Mouse (Mus musculus) forebrain, embryonic 12.5 days (tissue): ENCODE data around the gene Tedc1. TPM values are rescaled to one million over a fixed set of nuclear protein-coding genes. Genes with fewer than 3 reads are reported as not detected.

Source experiments
- polyA plus RNA-seq: library from polyadenylated mRNA; unstranded; fragments of >200 nt; fragmentation: Nextera tagmentation; extraction: Ambion mirVana; gene quantifications from 2 replicates; pipeline ENCODE4 v1.2.1, GENCODE M21; 2016

Gene Tedc1
- polyA plus RNA-seq, 1 experiment from 2014 or later = 48.3 TPM

Other genes starting within 250 kb of the Tedc1 start
- gene Jag2, start 226.6 kb upstream of the Tedc1 start, polyA plus RNA-seq = 5.6 and 6.2 TPM in 2 replicates
- 51.5 and 54.4 TPM in 2 replicates for gene Nudt14, start 214.3 kb upstream of the Tedc1 start, polyA plus RNA-seq
- gene Btbd6, start 179.9 kb upstream of the Tedc1 start, polyA plus RNA-seq = 28.2 and 29.2 TPM in 2 replicates
- 70.2 and 74.2 TPM in 2 replicates for gene Brf1, start 155.7 kb upstream of the Tedc1 start, polyA plus RNA-seq
- 26.3 and 27.6 TPM in 2 replicates for gene Pacs2, start 141.9 kb upstream of the Tedc1 start, polyA plus RNA-seq
- gene Tex22, start 81.9 kb upstream of the Tedc1 start, polyA plus RNA-seq = 0.26 TPM in 1 of 2 replicates, not detected in the other
- gene Mta1, start 58.1 kb upstream of the Tedc1 start, polyA plus RNA-seq = 22.2 and 22.7 TPM in 2 replicates
- 223 and 227 TPM in 2 replicates for gene Crip2, start 16.2 kb upstream of the Tedc1 start, polyA plus RNA-seq
- 48.5 and 62.0 TPM in 2 replicates for gene Crip1, start 10.1 kb upstream of the Tedc1 start, polyA plus RNA-seq
- gene Tmem121, start 29.5 kb downstream of the Tedc1 start, polyA plus RNA-seq = 21.6 and 21.9 TPM in 2 replicates